Mouse (Mus musculus): ENCODE data around the gene Olfr1419. TPM values are rescaled to one million over a fixed set of nuclear protein-coding genes. Genes with fewer than 3 reads are reported as not detected.
"Not testable (repeated sequence)": the region's sequence is repeated elsewhere in the genome, so short reads cannot be mapped to it uniquely, and the experiment has no call there.

Gene Olfr1419
- not detected for total RNA-seq (2021)
- long read RNA-seq, experiment 1: 0 reads
- long read RNA-seq, experiment 2: 0 reads

- no peak for DNase-seq (ENCODE audit: low spot score in 2 of 2)
These were observed at the start of gene Olfr1419 for GRCm38 (mm10) chr19:11875006-11875405. Gene Olfr1419, minus strand, starts transcription at chr19:11875106.

GRCm38 (mm10) chr19:11922515-11922914, 47.6 kb upstream of the Olfr1419 start:
- not testable (repeated sequence) for DNase-seq (ENCODE audit: low spot score in 2 of 2)

GRCm38 (mm10) chr19:11922068-11922467, 47.2 kb upstream of the Olfr1419 start:
- no peak for DNase-seq (ENCODE audit: low spot score in 2 of 2)

- peak in 1 of 2 experiments; percentile 75 for DNase-seq (ENCODE audit: low spot score in 2 of 2)
These were observed 40.9 kb upstream of the Olfr1419 start for GRCm38 (mm10) chr19:11915804-11916203.

- peak in 1 of 2 experiments; percentile 27 for DNase-seq (ENCODE audit: low spot score in 2 of 2)
These were observed 37.7 kb upstream of the Olfr1419 start for GRCm38 (mm10) chr19:11912533-11913121.

GRCm38 (mm10) chr19:11912037-11912532, 37.2 kb upstream of the Olfr1419 start, which contains the start of gene Patl1:
Gene Patl1, plus strand, starts transcription at chr19:11912399.
- peak; percentile 97 to 99 for DNase-seq (ENCODE audit: low spot score in 2 of 2)

- DNase-seq (ENCODE audit: low spot score in 2 of 2): no peak
These were observed 36.7 kb upstream of the Olfr1419 start for GRCm38 (mm10) chr19:11911603-11912002.

- no peak for DNase-seq (ENCODE audit: low spot score in 2 of 2)
These were observed 36.1 kb upstream of the Olfr1419 start for GRCm38 (mm10) chr19:11911021-11911420.

GRCm38 (mm10) chr19:11886265-11886664, 11.4 kb upstream of the Olfr1419 start, which contains the start of gene Olfr1420:
Gene Olfr1420, plus strand, starts transcription at chr19:11886565.
- no peak for DNase-seq (ENCODE audit: low spot score in 2 of 2)

- DNase-seq (ENCODE audit: low spot score in 2 of 2): not testable (repeated sequence)
These were observed 3.5 kb upstream of the Olfr1419 start for GRCm38 (mm10) chr19:11878404-11878803.

GRCm38 (mm10) chr19:11867837-11868236, 7.1 kb downstream of the Olfr1419 start:
- DNase-seq (ENCODE audit: low spot score in 2 of 2): no peak

GRCm38 (mm10) chr19:11860966-11861365, 13.9 kb downstream of the Olfr1419 start, which contains the start of gene Olfr1418:
Gene Olfr1418, minus strand, starts transcription at chr19:11861066.
- DNase-seq (ENCODE audit: low spot score in 2 of 2): no peak

GRCm38 (mm10) chr19:11856506-11856905, 18.4 kb downstream of the Olfr1419 start:
- no peak for DNase-seq (ENCODE audit: low spot score in 2 of 2)

GRCm38 (mm10) chr19:11854821-11855220, 20.1 kb downstream of the Olfr1419 start:
- no peak for DNase-seq (ENCODE audit: low spot score in 2 of 2)

GRCm38 (mm10) chr19:11852652-11853051, 22.3 kb downstream of the Olfr1419 start:
- no peak for DNase-seq (ENCODE audit: low spot score in 2 of 2)

- no peak for DNase-seq (ENCODE audit: low spot score in 2 of 2)
These were observed 28.6 kb downstream of the Olfr1419 start for GRCm38 (mm10) chr19:11846333-11846732.

GRCm38 (mm10) chr19:11839119-11839518, 35.8 kb downstream of the Olfr1419 start, which contains the start of gene Olfr1417:
Gene Olfr1417, minus strand, starts transcription at chr19:11839219.
- no peak for DNase-seq (ENCODE audit: low spot score in 2 of 2)

- DNase-seq (ENCODE audit: low spot score in 2 of 2): no peak
These were observed 51.4 kb downstream of the Olfr1419 start for GRCm38 (mm10) chr19:11823346-11824065.

GRCm38 (mm10) chr19:11820211-11820610, 54.7 kb downstream of the Olfr1419 start:
- DNase-seq (ENCODE audit: low spot score in 2 of 2): no peak

GRCm38 (mm10) chr19:11819800-11820199, 55.1 kb downstream of the Olfr1419 start:
- peak; percentile 54 to 58 for DNase-seq (ENCODE audit: low spot score in 2 of 2)

- DNase-seq (ENCODE audit: low spot score in 2 of 2): no peak
These were observed 55.7 kb downstream of the Olfr1419 start, which contains the start of gene Stx3 for GRCm38 (mm10) chr19:11819143-11819700. Gene Stx3, minus strand, starts transcription at chr19:11819403.

Data from layer of hippocampus, postnatal 14 days (tissue).